Mouse (Mus musculus) heart, postnatal 4 days (tissue): ENCODE results near the gene Aptx. TPM values are rescaled to one million over a fixed set of nuclear protein-coding genes. Genes with fewer than 3 reads are reported as not detected.

ENCODE experiments used
- DNase-seq: peaks from one replicate; pipeline ENCODE4 v3.0.0; 2021
- microRNA-seq, 2 experiments: library from miRNA; unstranded; fragments of <30 nt; microRNA quantifications; one replicate each; pipeline ENCODE4 v1.2.0; 2021 to 2022
- total RNA-seq, 2 experiments: library from RNA; stranded (reverse); gene quantifications; 2 replicates each; pipeline ENCODE4 v1.2.3; 2021

Aptx gene
- total RNA-seq, 2 experiments from 2014 or later, result 18.8 to 21.0 TPM

DNA sequence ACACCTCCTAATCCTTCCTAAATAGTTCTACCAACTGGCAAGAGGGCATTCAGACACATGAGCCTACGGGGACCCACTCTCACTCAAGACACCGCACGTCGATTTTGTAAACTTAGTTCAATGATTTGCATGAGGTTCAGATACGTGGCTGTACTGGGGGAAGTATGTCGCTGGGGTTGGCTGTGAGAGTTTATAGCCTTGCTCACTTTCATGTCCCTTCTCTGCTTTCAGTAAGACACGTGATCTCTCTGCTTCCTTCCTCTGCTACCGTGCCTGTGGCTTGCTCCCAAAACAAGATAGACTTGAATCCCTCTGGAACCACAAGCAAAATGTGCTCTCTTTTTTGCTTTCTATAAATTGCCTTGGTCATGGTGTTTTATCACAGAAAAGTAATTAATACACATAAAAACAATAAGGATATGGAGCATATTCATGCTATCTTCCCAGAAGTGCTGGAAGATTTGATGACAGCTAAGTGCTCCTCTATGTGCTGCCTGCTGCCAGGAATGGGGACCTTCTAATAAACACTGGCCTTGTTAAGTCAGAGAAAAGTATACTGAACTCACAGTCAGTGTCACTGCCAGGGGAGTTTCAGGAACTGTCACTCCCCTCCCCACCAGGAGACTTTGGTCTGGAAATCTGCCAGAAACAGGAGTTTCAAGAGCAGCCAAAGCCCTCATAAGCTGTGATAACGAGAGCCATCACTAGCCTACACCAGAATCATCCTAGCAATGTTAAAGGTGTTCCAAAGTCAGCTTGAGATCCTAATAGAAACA, 36.6 kb downstream of the Aptx start:
- DNase-seq, result no peak

GRCm38 (mm10) chr4:40651055-40651454, 51.9 kb downstream of the Aptx start:
- no peak for DNase-seq

DNA sequence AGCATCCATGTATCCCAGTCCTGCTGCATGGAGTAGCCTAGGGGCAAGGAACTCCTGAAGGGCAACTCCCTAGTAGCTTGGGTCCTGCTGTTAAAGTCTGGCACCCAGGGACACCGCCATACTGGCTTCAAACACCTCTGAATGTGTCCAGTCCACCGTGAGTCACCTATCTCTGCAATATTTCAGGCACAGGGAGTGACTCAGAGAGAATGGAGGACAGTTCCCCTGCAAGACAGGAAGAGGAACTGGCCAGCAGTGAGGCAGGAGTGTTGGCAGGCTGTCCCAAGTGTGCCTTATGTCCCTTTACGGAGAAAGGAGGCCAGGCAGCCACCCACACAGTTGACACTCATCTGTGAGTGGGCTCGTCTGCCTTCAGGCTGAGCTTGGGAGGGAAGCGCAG, 53.9 kb downstream of the Aptx start:
- no peak for DNase-seq

- DNase-seq, result peak; percentile 27
These were observed 59.4 kb downstream of the Aptx start for GRCm38 (mm10) chr4:40643567-40643966.

DNA sequence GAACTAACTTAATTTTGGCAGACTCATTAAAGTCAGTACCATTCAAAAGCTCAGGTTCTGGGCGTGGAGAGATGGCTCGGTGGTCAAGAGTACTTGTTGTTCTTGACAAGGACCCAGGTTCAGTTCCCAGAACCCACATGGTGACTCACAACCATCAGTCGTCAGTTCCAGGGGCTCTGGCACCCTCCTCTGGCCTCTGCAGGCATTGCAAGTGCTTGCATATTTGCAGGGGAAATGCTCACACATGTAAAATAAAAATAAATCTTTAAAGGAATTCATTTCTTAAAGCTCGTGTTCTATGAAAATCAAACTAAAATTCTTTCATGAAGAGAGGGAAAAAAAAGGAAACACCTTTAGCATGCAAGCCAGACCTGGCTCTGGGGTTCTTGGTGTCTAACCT, 62.0 kb downstream of the Aptx start:
- no peak for DNase-seq

Small RNAs within 50 kb of the gene (microRNA-seq; reads per million reads assigned to microRNA genes)
- 0.69 to 1.0 reads per million in 2 experiments for gene Mir207

Other genes with a start within 250 kb of the Aptx start
- gene Tmem215, start 231.0 kb downstream of the Aptx start, total RNA-seq, result under 1 TPM; 0.14 to 0.24 TPM
- gene Dnaja1, start 19.0 kb upstream of the Aptx start, total RNA-seq, result 100 to 1,000 TPM; 107 to 108 TPM
- gene Smu1, start 54.7 kb upstream of the Aptx start, total RNA-seq, result 10 to 100 TPM; 46.6 to 49.3 TPM
- gene B4galt1, start 150.8 kb upstream of the Aptx start, total RNA-seq, result 10 to 100 TPM; 92.2 to 93.6 TPM
- 1 to 10 TPM; 2.7 to 2.8 TPM for gene Spink4, start 216.9 kb upstream of the Aptx start, total RNA-seq
- 100 to 1,000 TPM; 196 to 204 TPM for gene Bag1, start 245.1 kb upstream of the Aptx start, total RNA-seq
- 10 to 100 TPM; 37.9 to 38.5 TPM for gene Chmp5, start 245.2 kb upstream of the Aptx start, total RNA-seq